Mouse (Mus musculus) testis, postnatal 14 days (tissue): ENCODE measurements around the gene Aplp1.
A peak's percentile ranks its signal among the peaks of the same experiment; 100 is the strongest.

Experiments
- DNase-seq: peaks from one replicate; pipeline ENCODE4 v3.0.0; 2021; ENCODE audit warnings: low spot score

The Aplp1 gene

DNA sequence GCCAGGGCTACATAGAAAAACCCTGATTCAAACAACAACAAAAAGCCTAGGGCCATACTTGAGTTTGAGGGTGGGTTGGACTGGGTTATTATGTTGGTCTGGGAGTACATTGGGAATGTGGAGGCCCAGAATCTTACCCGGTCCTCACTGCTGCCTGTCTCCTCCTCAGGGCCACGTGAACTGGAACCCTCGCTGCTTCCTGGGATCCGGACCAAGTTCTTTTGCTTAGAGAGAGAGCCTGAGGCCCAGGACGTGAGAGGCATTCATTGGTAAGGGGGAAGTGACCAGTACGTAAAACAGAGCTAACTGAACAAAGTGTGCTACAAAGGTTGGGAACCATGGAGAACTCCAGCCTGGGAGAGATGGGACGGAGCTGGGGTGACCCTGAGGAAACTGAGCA lies 4.9 kb upstream of the Aplp1 start:
- no peak for DNase-seq

DNA sequence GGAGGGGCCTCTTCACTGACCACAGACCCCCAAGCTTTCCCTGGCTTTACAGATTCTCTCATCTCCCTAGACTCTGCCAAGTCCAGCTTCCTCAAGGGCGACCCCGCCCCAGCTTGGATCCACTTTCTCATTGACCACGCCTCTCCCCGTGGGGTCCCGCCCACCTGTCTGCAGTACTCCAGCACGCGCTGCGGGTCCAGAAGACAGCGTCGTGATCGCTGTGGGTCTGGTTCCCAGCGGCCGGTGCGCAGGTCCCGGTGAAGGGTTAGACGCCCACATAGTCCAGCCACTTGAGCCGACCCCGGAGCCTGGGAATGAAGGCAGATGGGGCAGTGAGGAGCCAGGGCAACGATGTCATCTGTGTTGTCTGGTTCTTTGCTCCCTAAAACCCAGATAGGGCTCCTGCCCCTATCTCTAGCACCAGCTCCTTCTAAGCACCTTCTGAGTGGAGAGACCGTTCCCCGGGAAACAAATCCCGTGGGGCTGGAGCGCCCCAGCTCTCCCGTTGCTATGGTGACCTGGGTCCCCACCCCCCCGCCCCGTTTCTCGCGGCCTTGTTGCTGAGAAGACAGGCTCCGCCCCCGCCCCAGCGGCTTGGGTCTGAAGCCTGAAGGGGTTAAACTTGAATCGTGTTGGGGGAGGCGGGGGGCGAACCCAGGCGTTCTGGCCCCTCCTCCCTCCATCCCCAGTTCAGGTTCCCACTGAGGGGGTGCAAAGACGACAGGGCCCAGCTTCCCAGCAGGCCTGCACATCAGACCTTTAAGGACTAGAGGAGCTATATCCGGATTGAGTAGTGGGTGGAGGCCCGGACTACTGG lies 973 bp downstream of the Aplp1 start:
- DNase-seq = peak; percentile 62

DNA sequence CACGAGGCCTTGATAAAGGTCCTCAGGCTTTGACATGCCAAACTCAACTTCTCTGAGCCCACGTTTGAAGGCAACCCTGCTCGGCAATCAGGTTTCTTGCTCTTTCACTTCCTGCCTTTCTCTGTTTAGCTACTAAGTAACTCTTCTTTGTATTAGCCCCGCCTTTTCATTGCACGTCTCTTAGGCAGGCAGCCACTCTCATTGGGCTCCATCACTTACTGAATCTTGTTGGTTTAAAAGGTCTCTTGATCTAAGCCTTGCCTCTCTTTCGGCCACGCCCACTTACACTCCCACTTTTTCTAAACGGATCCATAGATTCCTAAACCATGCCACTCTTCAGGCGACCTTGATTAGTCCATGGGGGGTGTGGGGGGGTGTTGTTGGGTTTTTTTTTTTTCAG lies 1.6 kb downstream of the Aplp1 start:
- no peak for DNase-seq

DNA sequence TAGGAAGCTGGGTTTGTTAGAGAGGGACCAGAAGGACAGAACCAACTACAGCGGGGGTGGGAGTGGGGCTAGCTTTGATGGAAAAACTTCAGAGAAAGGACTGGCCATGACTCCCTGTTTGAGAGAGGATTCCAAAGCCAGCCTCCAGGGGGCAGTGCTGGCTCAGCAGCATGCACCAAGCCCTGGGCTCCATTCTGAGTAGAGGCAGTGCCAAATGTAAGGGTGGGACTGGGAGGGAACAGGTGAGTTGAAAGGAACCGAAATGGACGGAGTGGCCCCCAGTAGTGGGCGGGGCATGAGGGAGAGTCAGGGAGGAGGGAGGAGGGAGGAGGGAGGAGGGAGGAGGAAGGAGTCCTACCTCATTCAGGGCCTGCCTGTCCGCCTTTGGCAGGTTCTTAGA lies 4.6 kb downstream of the Aplp1 start:
- DNase-seq = no peak

- DNase-seq = no peak
These were observed 5.6 kb downstream of the Aplp1 start for GRCm38 (mm10) chr7:30439734-30440133.

- DNase-seq = no peak
These were observed 8.5 kb downstream of the Aplp1 start for GRCm38 (mm10) chr7:30436879-30437278.

DNA sequence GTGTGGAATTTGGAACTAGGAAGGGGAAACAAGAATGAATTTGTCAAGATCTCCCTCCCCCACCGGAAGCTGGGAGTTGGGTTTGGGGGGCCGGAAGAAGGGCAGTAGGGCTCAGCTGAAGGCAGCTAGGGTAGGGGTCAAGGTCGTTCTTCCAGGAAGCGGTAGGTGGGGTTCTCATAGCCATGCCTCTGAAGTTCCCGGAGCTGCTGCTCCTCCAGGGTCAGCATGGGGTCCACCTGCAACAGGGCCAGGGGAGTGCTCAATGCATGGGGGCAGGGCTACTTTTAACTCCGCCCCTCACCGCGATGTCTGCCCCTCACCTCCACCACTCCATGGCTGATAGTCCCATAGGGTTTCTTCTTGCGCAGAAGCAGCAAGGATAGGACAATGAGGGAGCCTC lies 10.2 kb downstream of the Aplp1 start:
- DNase-seq = no peak

DNA sequence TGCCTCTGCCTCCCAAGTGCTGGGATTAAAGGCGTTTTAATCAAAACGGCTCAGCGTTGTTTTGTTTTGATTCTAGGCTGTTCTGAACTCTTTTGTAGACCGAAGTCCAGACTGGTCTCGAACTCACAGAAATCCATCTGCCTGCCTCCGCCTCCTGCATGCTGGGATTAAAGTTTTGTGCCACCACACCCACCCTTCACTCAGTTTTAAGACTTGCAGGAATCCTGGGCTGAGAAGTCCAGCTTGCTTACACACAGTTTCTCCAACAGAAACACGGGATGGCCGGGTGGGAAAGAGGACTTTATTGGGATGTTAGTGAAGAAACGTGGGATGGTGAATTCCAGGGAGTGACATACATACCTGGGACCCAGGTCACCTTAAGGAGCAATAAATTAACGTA lies 10.6 kb downstream of the Aplp1 start:
- no peak for DNase-seq

GRCm38 (mm10) chr7:30434238-30434637 lies 11.1 kb downstream of the Aplp1 start:
- DNase-seq = no peak

DNA sequence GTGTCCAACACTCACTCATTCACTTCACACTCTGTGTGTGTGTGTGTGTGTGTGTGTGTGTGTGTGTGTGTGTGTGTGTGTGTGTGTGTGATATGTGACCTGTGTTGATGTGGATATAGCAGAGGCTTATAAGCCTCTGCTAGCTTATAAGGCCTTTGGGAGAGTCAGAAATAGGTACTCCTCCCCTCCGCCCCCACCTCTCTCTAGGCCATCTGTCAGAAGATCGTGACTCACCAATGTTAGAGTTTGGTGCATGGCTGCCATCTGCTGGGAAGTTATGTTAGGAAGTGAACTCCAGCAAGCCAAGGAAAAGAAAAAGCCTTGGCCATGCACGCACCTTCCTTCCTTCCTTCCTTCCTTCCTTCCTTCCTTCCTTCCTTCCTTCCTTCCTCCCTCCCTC lies 13.5 kb downstream of the Aplp1 start:
- no peak for DNase-seq

DNA sequence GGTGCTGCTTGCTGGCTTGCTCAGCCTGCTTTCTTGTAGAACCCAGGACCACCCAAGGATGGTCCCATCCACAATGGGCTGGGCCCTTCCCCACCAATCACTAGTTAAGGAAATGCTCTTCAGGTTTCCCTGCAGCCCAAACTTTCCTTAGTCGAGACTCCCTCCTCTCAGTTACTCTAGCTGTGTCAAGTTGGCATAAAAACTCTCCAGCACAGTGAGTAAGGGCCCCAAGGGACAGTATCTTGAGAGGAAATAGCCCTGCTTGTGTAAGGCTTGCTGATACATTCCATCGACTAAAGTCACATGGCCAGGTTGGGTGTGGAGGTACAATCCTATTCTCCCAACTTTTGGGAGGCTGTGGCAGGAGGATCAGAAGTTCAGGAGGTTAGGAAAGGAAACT lies 15.1 kb downstream of the Aplp1 start:
- no peak for DNase-seq

GRCm38 (mm10) chr7:30429327-30429726 lies 16.0 kb downstream of the Aplp1 start:
- no peak for DNase-seq

GRCm38 (mm10) chr7:30423071-30423641 lies 22.2 kb downstream of the Aplp1 start:
- DNase-seq = no peak

DNA sequence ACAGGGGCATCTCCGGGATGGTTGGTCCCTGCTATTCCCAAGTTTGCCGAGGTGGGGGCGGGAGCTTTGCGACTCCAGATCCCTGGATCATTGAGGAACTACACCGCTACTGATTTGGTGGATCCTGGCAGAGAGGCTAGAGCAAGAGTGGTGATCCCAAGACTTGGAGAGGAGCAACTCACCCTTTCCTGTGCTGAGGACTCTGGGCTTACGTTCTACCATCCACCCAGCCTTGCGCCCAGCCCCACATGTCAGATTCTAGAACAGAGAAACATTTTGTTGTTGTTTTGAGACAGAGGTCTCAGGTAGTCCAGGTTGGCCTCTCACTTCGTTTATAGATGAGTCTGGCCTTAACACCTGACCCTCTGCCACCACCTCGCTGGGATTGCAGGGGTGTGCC lies 22.8 kb downstream of the Aplp1 start:
- no peak for DNase-seq

DNA sequence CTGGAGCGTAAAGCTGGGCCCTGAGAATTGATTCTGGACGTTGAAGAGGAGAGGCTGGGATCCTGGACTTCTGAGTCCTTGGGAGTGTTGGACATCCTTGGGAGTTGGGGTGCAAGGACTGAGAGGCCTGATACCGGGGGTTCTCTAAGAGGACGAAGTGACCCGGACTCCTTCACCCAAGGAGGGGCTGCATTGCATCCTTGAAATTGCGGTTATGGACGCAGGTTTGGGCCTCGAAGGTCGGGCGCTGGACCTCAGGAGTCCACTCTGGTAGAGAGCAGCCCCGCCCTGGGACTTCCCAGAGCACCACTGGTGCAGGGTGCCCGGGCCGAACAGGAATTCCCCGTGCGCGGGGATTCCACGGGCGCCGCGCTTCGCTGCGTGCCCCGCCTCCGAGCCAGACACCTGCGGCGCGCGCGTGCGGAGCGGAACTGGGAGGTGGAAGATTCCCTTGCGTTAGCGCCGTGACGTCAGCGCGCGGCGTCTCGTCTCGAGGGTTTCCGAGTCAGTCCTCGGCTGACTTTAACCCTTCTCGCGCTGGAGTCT lies 23.4 kb downstream of the Aplp1 start:
- DNase-seq = peak; percentile 85

- DNase-seq = peak; percentile 43
These were observed 24.0 kb downstream of the Aplp1 start, which contains the start of gene Nfkbid for GRCm38 (mm10) chr7:30421175-30421889. Nfkbid (plus strand) TSS chr7:30421732.

DNA sequence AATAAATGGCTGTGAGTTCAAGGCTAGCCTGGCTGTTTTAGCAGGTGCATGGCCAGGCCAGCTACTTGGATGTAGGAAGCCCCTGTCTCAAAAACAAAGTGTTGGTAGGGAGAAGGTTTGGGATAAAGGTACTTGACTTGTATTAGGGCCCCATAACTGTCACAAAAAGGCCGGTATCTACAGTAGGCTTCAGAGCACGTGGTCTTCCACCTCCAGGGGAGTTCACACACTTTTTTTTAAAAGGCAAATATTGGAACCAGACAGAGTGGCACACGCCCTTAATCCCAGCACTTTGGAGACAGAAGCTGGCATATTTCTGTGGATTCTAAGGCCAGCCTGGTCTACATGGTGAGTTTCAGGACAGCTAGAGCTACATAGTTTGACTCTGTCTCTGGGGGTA lies 24.7 kb downstream of the Aplp1 start:
- no peak for DNase-seq

DNA sequence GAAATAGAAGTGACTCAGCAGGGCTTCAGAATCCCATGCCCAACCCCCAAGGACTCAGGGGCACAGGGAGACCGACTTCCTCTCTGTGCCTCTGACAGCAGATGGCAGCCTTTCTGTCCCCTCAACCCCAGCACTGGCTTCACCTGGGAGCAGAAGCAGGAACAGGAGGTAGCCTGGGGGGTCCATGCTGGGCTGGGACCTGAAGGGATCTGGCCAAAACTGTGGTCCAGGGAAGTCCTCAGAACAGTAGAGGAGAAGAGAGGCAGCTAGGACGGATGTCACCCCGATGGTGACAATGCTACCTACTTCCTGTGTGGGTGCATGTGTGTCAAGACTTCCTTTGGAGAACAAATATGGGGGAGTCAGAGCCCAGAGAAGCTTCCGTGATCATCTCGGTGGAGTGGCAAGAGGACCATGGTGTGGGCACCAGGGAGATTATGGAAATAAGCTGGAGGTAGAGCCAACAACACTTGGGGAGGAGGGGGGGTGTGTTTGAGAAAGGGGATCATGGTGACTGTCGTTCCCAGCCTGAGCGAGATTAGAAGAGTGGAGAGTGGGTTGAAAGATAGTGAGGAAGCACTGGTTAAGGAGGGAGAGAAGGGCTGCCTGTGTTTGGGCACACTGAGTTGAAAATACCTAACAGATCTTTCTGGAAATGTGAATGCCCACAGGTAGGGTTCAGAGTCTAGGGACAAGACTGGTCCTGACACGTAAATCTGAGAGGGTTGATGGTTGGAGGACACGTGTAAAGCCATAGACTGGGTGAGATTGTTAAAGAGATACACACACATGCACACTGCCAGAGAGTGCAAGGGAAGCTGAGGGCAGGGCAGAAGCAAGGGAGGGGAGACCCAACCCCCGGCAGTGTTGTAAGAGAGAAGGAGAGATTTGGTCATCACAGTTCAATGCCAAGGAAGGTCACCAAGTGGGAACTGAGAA lies 25.5 kb downstream of the Aplp1 start, which contains the start of gene Hcst:
Hcst (minus strand) TSS at position 294 of the 939 bp plus-strand sequence.
- no peak for DNase-seq

DNA sequence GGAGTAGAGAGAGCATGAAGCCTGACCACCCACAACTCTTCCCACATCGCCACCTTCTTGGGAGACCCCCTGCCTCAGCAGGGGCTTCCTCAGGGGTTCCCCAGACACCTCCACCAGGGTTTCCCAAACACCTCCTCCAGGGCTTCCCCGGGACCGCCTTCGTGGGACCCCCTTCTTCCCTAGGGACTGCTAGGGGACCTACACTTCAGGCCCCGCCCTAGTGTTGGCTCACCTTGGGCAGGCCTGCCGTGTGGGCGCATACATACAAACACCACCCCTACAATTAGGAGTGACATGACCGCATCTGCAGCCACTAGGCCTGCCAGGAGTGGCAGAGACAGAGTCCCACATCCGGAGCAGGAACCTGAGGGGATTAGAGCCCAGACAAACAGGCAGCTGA lies 27.5 kb downstream of the Aplp1 start:
- no peak for DNase-seq

GRCm38 (mm10) chr7:30413596-30413995 lies 31.7 kb downstream of the Aplp1 start, which contains the start of gene Tyrobp:
Tyrobp (plus strand) TSS chr7:30413760.
- DNase-seq = no peak

GRCm38 (mm10) chr7:30412735-30413147 lies 32.6 kb downstream of the Aplp1 start:
- no peak for DNase-seq

- DNase-seq = no peak
These were observed 34.3 kb downstream of the Aplp1 start for GRCm38 (mm10) chr7:30411023-30411422.
